Mouse (Mus musculus) kidney, postnatal 0 days (tissue): ENCODE results near the gene Ccdc70. TPM values are rescaled to one million over a fixed set of nuclear protein-coding genes. Genes with fewer than 3 reads are reported as not detected.

Source experiments
- ATAC-seq: fragments of 200-750 bp; cut with Nextera tagmentation; replicated peaks from 2 replicates; pipeline ENCODE4 v1.8.0; 2017; ENCODE audit warnings: low read depth, moderate number of reproducible peaks, moderate TSS enrichment, moderate library complexity; ENCODE audit not compliant: low FRiP score
- DNase-seq: peaks from one replicate; pipeline ENCODE4 v3.0.0-alpha.2; 2016; ENCODE audit warnings: low spot score
- H3K27ac ChIP-seq: fragments of 300-500 bp; sonication (generic); 2 replicates; pipeline ENCODE4 v1.5.1; 2014; ENCODE audit warnings: mild to moderate bottlenecking
- H3K27me3 ChIP-seq: fragments of 300-500 bp; sonication (generic); 2 replicates; pipeline ENCODE4 v1.6.1; 2014; ENCODE audit warnings: low read length, mixed read lengths; ENCODE audit not compliant: insufficient read depth
- H3K36me3 ChIP-seq: fragments of 300-500 bp; sonication (generic); 2 replicates; pipeline ENCODE4 v1.6.1; 2014; ENCODE audit warnings: low read length, mixed read lengths; ENCODE audit not compliant: insufficient read depth
- H3K4me1 ChIP-seq: fragments of 300-500 bp; sonication (generic); replicated peaks from 2 replicates; pipeline ENCODE4 v1.6.1; 2014; ENCODE audit warnings: antibody characterized with exemption, low read length, mixed read lengths; ENCODE audit not compliant: insufficient read depth
- H3K4me2 ChIP-seq: fragments of 300-500 bp; sonication (generic); 2 replicates; pipeline ENCODE4 v1.6.1; 2014; ENCODE audit warnings: mild to moderate bottlenecking, low read length, moderate library complexity, mixed read lengths
- H3K4me3 ChIP-seq: fragments of 300-500 bp; sonication (generic); replicated peaks from 2 replicates; pipeline ENCODE4 v1.5.1; 2014; ENCODE audit warnings: low read depth, low read length
- H3K9ac ChIP-seq: fragments of 300-500 bp; sonication (generic); 2 replicates; pipeline ENCODE4 v1.6.1; 2014; ENCODE audit warnings: low read depth, low read length
- H3K9me3 ChIP-seq: fragments of 300-500 bp; sonication (generic); replicated peaks from 2 replicates; pipeline ENCODE4 v1.6.1; 2016; ENCODE audit warnings: low read length, inconsistent platforms, mixed read lengths
- CTCF ChIP-seq: IDR thresholded peaks from 2 replicates; pipeline ENCODE4 v1.5.1; 2016; ENCODE audit warnings: antibody characterized with exemption, low read depth, mild to moderate bottlenecking, moderate library complexity
- WGBS: fragments of 180-500 bp; shearing (Covaris S2); extraction: QIAGEN DNeasy Blood & Tissue Kit; methylation state at CpG from one replicate; pipeline ENCODE4 v1.1.7; 2014; 5-methylcytosine and 5-hydroxymethylcytosine counted together
- polyA plus RNA-seq: library from polyadenylated mRNA; unstranded; fragments of >200 nt; fragmentation: Nextera tagmentation; extraction: Ambion mirVana; gene quantifications from 2 replicates; pipeline ENCODE4 v1.2.1, GENCODE M21; 2015

Gene Ccdc70
- polyA plus RNA-seq, 1 experiment from 2014 or later = not detected

- no peak overlapping the region for H3K4me3 ChIP-seq
- no peak overlapping the region for H3K27ac ChIP-seq
- H3K9me3 ChIP-seq = no peaks in the 10 kb centered on the region
- no peak overlapping the region for H3K4me2 ChIP-seq
- DNase-seq (peak; percentile 68), ATAC-seq (no peak)
- no peak overlapping the region for H3K9ac ChIP-seq
- no peaks in the 10 kb centered on the region for H3K36me3 ChIP-seq
- no peaks in the 10 kb centered on the region for H3K27me3 ChIP-seq
- 6% methylated on average over 9 of the region's 9 CpGs for WGBS
- peak; percentile 86 for TF ChIP-seq CTCF
- H3K4me1 ChIP-seq = no peaks in the 10 kb centered on the region
Observed at GRCm38 (mm10) chr8:21955321-21955720, 14.3 kb upstream of the Ccdc70 start.

GRCm38 (mm10) chr8:21956336-21956735 is 13.2 kb upstream of the Ccdc70 start:
- Histone ChIP-seq H3K27me3 (no peaks in the 10 kb centered on the region), H3K4me1 (no peaks in the 10 kb centered on the region), H3K9ac (no peak overlapping the region), H3K9me3 (no peaks in the 10 kb centered on the region), H3K4me2 (no peak overlapping the region), H3K36me3 (no peaks in the 10 kb centered on the region), H3K4me3 (no peak overlapping the region), H3K27ac (no peak overlapping the region)
- no peak for TF ChIP-seq CTCF
- WGBS = 77% methylated on average over 3 of the region's 3 CpGs
- ATAC-seq (no peak), DNase-seq (no peak)

GRCm38 (mm10) chr8:21958414-21958813 is 11.2 kb upstream of the Ccdc70 start, which contains the start of gene Fam90a1a:
TSS of gene Fam90a1a (plus strand) at chr8:21958714.
- Histone ChIP-seq H3K4me2 (no peak within 1 kb of the TSS), H3K4me1 (no peaks in the 10 kb centered on the region), H3K9me3 (no peaks in the 10 kb centered on the region), H3K36me3 (no peaks in the 10 kb centered on the region), H3K9ac (no peak within 1 kb of the TSS), H3K27me3 (no peaks in the 10 kb centered on the region), H3K4me3 (no peak within 1 kb of the TSS), H3K27ac (no peak within 1 kb of the TSS)
- ATAC-seq = no peak
- TF ChIP-seq CTCF = no peak
- WGBS = 77% methylated on average over 2 of the region's 2 CpGs
- no peak for DNase-seq

- H3K36me3 ChIP-seq = no peaks in the 10 kb centered on the region
- no peaks in the 10 kb centered on the region for H3K4me1 ChIP-seq
- no peaks in the 10 kb centered on the region for H3K27me3 ChIP-seq
- TF ChIP-seq CTCF = no peak
- H3K9ac ChIP-seq = no peak overlapping the region
- DNase-seq (no peak), ATAC-seq (no peak)
- H3K27ac ChIP-seq = no peak overlapping the region
- H3K4me3 ChIP-seq = no peak overlapping the region
- no peaks in the 10 kb centered on the region for H3K9me3 ChIP-seq
- no peak overlapping the region for H3K4me2 ChIP-seq
- 67% methylated on average over 1 of the region's 1 CpGs for WGBS
Observed at GRCm38 (mm10) chr8:21966646-21967045, 2.9 kb upstream of the Ccdc70 start.

- no peak overlapping the region for H3K9ac ChIP-seq
- H3K27me3 ChIP-seq = no peaks in the 10 kb centered on the region
- 61% methylated on average over 4 of the region's 4 CpGs for WGBS
- H3K4me1 ChIP-seq = no peaks in the 10 kb centered on the region
- DNase-seq = no peak
- H3K27ac ChIP-seq = no peak overlapping the region
- no peak for TF ChIP-seq CTCF
- ATAC-seq = no peak
- no peak overlapping the region for H3K4me3 ChIP-seq
- H3K36me3 ChIP-seq = no peaks in the 10 kb centered on the region
- no peak overlapping the region for H3K4me2 ChIP-seq
- H3K9me3 ChIP-seq = no peaks in the 10 kb centered on the region
Observed at GRCm38 (mm10) chr8:21978193-21978592, 8.6 kb downstream of the Ccdc70 start.

GRCm38 (mm10) chr8:21981664-21982337 is 12.2 kb downstream of the Ccdc70 start:
- peak; percentile 50 for TF ChIP-seq CTCF
- H3K4me3 ChIP-seq = no peak overlapping the region
- H3K9me3 ChIP-seq = no peaks in the 10 kb centered on the region
- ATAC-seq (no peak), DNase-seq (peak; percentile 8)
- H3K27ac ChIP-seq = no peak overlapping the region
- WGBS = 61% methylated on average over 8 of the region's 8 CpGs
- no peaks in the 10 kb centered on the region for H3K27me3 ChIP-seq
- no peaks in the 10 kb centered on the region for H3K36me3 ChIP-seq
- no peak overlapping the region for H3K4me2 ChIP-seq
- no peak overlapping the region for H3K9ac ChIP-seq
- H3K4me1 ChIP-seq = no peaks in the 10 kb centered on the region

GRCm38 (mm10) chr8:21992184-21992583 is 22.6 kb downstream of the Ccdc70 start:
- no peak overlapping the region for H3K4me2 ChIP-seq
- TF ChIP-seq CTCF = peak; percentile 78
- no peaks in the 10 kb centered on the region for H3K27me3 ChIP-seq
- ATAC-seq (peak; percentile 69; the same call in 1 of the 2 replicates), DNase-seq (peak; percentile 60)
- H3K36me3 ChIP-seq = no peaks in the 10 kb centered on the region
- H3K4me3 ChIP-seq = no peak overlapping the region
- H3K27ac ChIP-seq = no peak overlapping the region
- H3K9ac ChIP-seq = no peak overlapping the region
- no peaks in the 10 kb centered on the region for H3K9me3 ChIP-seq
- H3K4me1 ChIP-seq = no peaks in the 10 kb centered on the region
- WGBS = 22% methylated on average over 6 of the region's 6 CpGs
